Mouse (Mus musculus) bone marrow, adult 2 months (tissue): Measurements from ENCODE around the gene Pafah1b2.

Source experiments
- CTCF ChIP-seq: fragments of 200-500 bp; IDR thresholded peaks from 2 replicates; pipeline ENCODE4 v1.5.1; 2011; ENCODE audit warnings: low read length, control low read depth; ENCODE audit not compliant: control insufficient read depth, insufficient read depth
- POLR2A ChIP-seq: fragments of 200-500 bp; IDR thresholded peaks from 2 replicates; pipeline ENCODE4 v1.6.1; 2011; ENCODE audit warnings: low read depth, mild to moderate bottlenecking, control low read depth, low read length, borderline replicate concordance; ENCODE audit not compliant: control insufficient read depth

GRCm38 (mm10) chr9:46033862-46034261, 21.4 kb upstream of the Pafah1b2 start:
- TF ChIP-seq CTCF (no peak), POLR2A (no peak)
